Mouse (Mus musculus): Measurements from ENCODE around the gene Mob3b. TPM values are rescaled to one million over a fixed set of nuclear protein-coding genes. Genes with fewer than 3 reads are reported as not detected.
A peak's percentile ranks its signal among the peaks of the same experiment; 100 is the strongest.

Mob3b gene
- polyA plus RNA-seq, 1 experiment from 2014 or later: 9.3 TPM

GRCm38 (mm10) chr4:35155132-35155922, 2.0 kb downstream of the Mob3b start:
- H3K9ac ChIP-seq (ENCODE audit: low read length): no peak overlapping the region; the same call in 1 of the 2 replicates
- peak overlapping the region; percentile 62 for H3K4me3 ChIP-seq (ENCODE audit: low read depth, low read length)
- H3K36me3 ChIP-seq (ENCODE audit: control insufficient read depth, insufficient read depth, low read length): no peaks in the 10 kb centered on the region
- peaks cover 10% of the 10 kb centered on the region; the same call in 1 of the 2 replicates for H3K4me1 ChIP-seq (ENCODE audit: control insufficient read depth, insufficient read depth, low read length)
- peak overlapping the region; percentile 87 for H3K4me2 ChIP-seq (ENCODE audit: low read depth)
- no peaks in the 10 kb centered on the region for H3K27me3 ChIP-seq (ENCODE audit: control insufficient read depth, insufficient read depth, low read length)
- 22% methylated on average over 20 of the region's 20 CpGs for WGBS
- DNase-seq (ENCODE audit: low spot score) (peak; percentile 36), ATAC-seq (ENCODE audit: insufficient read depth, low FRiP score, low TSS enrichment) (no peak)
- H3K27ac ChIP-seq (ENCODE audit: low read depth, low read length): peak overlapping the region; percentile 74
- no peaks in the 10 kb centered on the region for H3K9me3 ChIP-seq (ENCODE audit: control insufficient read depth, low read length)

GRCm38 (mm10) chr4:35154051-35154450, 3.2 kb downstream of the Mob3b start:
- H3K9ac ChIP-seq (ENCODE audit: low read length): no peak overlapping the region
- H3K4me1 ChIP-seq (ENCODE audit: control insufficient read depth, insufficient read depth, low read length): peaks cover 10% of the 10 kb centered on the region; the same call in 1 of the 2 replicates
- no peaks in the 10 kb centered on the region for H3K27me3 ChIP-seq (ENCODE audit: control insufficient read depth, insufficient read depth, low read length)
- DNase-seq (ENCODE audit: low spot score) (peak; percentile 19), ATAC-seq (ENCODE audit: insufficient read depth, low FRiP score, low TSS enrichment) (no peak)
- WGBS: 5% methylated on average over 3 of the region's 3 CpGs
- H3K9me3 ChIP-seq (ENCODE audit: control insufficient read depth, low read length): no peaks in the 10 kb centered on the region
- H3K4me2 ChIP-seq (ENCODE audit: low read depth): no peak overlapping the region
- no peak overlapping the region for H3K27ac ChIP-seq (ENCODE audit: low read depth, low read length)
- no peaks in the 10 kb centered on the region for H3K36me3 ChIP-seq (ENCODE audit: control insufficient read depth, insufficient read depth, low read length)
- no peak overlapping the region for H3K4me3 ChIP-seq (ENCODE audit: low read depth, low read length)

DNA sequence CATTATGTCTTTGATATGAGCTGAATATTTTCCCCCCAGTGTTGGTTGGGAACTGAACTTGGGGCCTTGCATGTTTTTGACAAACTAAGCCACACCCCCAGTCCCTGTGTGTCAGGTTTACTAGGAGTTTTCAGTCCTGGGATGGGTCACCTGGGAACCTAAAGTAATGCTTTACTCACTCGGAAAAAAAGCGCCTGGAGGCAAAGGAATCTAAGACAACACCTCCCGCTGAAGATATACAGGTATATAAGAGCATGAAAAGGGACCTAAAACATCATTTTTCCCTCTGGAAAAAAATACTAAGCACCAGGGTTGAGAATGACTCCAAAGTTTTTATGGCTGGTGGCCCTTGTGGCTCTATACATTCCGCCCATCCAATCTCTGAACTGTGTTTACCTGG, 5.5 kb downstream of the Mob3b start, which contains the start of gene Ifnk:
Ifnk (plus strand) TSS at position 301 of the 400 bp plus-strand sequence.
- H3K4me3 ChIP-seq (ENCODE audit: low read depth, low read length): no peak within 1 kb of the TSS
- no peak within 1 kb of the TSS for H3K4me2 ChIP-seq (ENCODE audit: low read depth)
- peaks cover 10% of the 10 kb centered on the region; the same call in 1 of the 2 replicates for H3K4me1 ChIP-seq (ENCODE audit: control insufficient read depth, insufficient read depth, low read length)
- DNase-seq (ENCODE audit: low spot score) (no peak), ATAC-seq (ENCODE audit: insufficient read depth, low FRiP score, low TSS enrichment) (no peak)
- H3K36me3 ChIP-seq (ENCODE audit: control insufficient read depth, insufficient read depth, low read length): no peaks in the 10 kb centered on the region
- WGBS: 87% methylated on average over 4 of the region's 4 CpGs
- H3K9ac ChIP-seq (ENCODE audit: low read length): no peak within 1 kb of the TSS
- no peaks in the 10 kb centered on the region for H3K9me3 ChIP-seq (ENCODE audit: control insufficient read depth, low read length)
- no peaks in the 10 kb centered on the region for H3K27me3 ChIP-seq (ENCODE audit: control insufficient read depth, insufficient read depth, low read length)
- H3K27ac ChIP-seq (ENCODE audit: low read depth, low read length): no peak within 1 kb of the TSS

DNA sequence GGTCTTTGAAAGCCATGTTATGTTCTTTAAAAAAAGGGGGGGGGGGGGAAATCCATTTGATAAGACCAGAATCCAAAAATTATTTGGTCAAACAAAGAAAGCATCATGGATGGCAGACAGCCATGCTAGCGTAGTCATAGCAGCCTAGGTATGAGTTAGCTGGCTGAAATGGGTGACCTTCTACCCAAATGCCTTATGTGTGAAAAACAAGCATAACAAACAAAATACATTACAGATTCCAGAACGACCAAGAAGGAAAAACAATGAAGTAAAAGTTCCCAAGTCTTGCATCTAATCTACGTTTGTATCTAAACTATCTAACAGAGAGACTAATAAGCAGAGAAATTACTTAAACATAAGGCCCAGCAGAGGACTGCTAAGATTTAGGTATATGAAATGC, 6.6 kb downstream of the Mob3b start:
- Histone ChIP-seq H3K4me1 (ENCODE audit: control insufficient read depth, insufficient read depth, low read length) (peaks cover 7% of the 10 kb centered on the region; the same call in 1 of the 2 replicates), H3K27ac (ENCODE audit: low read depth, low read length) (no peak overlapping the region)
- ATAC-seq (ENCODE audit: insufficient read depth, low FRiP score, low TSS enrichment): no peak

DNA sequence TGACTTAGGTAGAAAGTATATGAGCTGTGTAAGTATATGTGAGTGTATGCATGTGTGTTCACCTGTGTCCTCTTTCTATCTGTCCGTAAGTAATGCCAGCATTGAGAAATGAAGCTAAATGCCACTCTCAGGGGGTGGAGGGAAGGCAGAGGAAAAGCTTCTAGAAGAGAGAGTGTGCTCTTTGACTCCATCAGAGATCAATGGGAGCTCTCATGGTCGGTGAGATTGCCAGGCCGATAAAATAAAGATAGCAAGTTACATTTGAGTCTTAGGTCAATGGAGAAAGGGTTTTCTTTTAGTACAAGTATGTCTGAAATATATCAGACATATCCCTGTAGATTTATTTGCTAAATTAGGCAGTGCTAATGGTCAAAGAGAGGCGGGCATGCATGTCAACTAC, 9.0 kb downstream of the Mob3b start:
- H3K36me3 ChIP-seq (ENCODE audit: control insufficient read depth, insufficient read depth, low read length): no peaks in the 10 kb centered on the region
- ATAC-seq (ENCODE audit: insufficient read depth, low FRiP score, low TSS enrichment) (no peak), DNase-seq (ENCODE audit: low spot score) (no peak)
- no peak overlapping the region for H3K4me3 ChIP-seq (ENCODE audit: low read depth, low read length)
- H3K4me1 ChIP-seq (ENCODE audit: control insufficient read depth, insufficient read depth, low read length): no peaks in the 10 kb centered on the region
- WGBS: 86% methylated on average over 4 of the region's 4 CpGs
- no peak overlapping the region for H3K27ac ChIP-seq (ENCODE audit: low read depth, low read length)
- no peak overlapping the region for H3K4me2 ChIP-seq (ENCODE audit: low read depth)
- H3K27me3 ChIP-seq (ENCODE audit: control insufficient read depth, insufficient read depth, low read length): no peaks in the 10 kb centered on the region
- no peaks in the 10 kb centered on the region for H3K9me3 ChIP-seq (ENCODE audit: control insufficient read depth, low read length)
- H3K9ac ChIP-seq (ENCODE audit: low read length): no peak overlapping the region

More for the DNA sequence above, 6.6 kb downstream of the Mob3b start:
- no peaks in the 10 kb centered on the region for H3K36me3 ChIP-seq (ENCODE audit: control insufficient read depth, insufficient read depth, low read length)
- H3K27me3 ChIP-seq (ENCODE audit: control insufficient read depth, insufficient read depth, low read length): no peaks in the 10 kb centered on the region
- no peak overlapping the region for H3K4me3 ChIP-seq (ENCODE audit: low read depth, low read length)
- H3K9me3 ChIP-seq (ENCODE audit: control insufficient read depth, low read length): no peaks in the 10 kb centered on the region
- 87% methylated on average over 3 of the region's 3 CpGs for WGBS
- H3K4me2 ChIP-seq (ENCODE audit: low read depth): no peak overlapping the region
- H3K9ac ChIP-seq (ENCODE audit: low read length): no peak overlapping the region
- no peak for DNase-seq (ENCODE audit: low spot score)

GRCm38 (mm10) chr4:35146597-35146996, 10.7 kb downstream of the Mob3b start:
- ATAC-seq (ENCODE audit: insufficient read depth, low FRiP score, low TSS enrichment): no peak
- H3K4me1 ChIP-seq (ENCODE audit: control insufficient read depth, insufficient read depth, low read length): no peaks in the 10 kb centered on the region

GRCm38 (mm10) chr4:35145726-35146125, 11.6 kb downstream of the Mob3b start:
- H3K4me3 ChIP-seq (ENCODE audit: low read depth, low read length): no peak overlapping the region
- no peak for ATAC-seq (ENCODE audit: insufficient read depth, low FRiP score, low TSS enrichment)
- H3K27me3 ChIP-seq (ENCODE audit: control insufficient read depth, insufficient read depth, low read length): no peaks in the 10 kb centered on the region
- H3K27ac ChIP-seq (ENCODE audit: low read depth, low read length): no peak overlapping the region
- H3K4me1 ChIP-seq (ENCODE audit: control insufficient read depth, insufficient read depth, low read length): no peaks in the 10 kb centered on the region
- no peaks in the 10 kb centered on the region for H3K9me3 ChIP-seq (ENCODE audit: control insufficient read depth, low read length)
- H3K36me3 ChIP-seq (ENCODE audit: control insufficient read depth, insufficient read depth, low read length): no peaks in the 10 kb centered on the region
- no peak overlapping the region for H3K9ac ChIP-seq (ENCODE audit: low read length)
- no peak for DNase-seq (ENCODE audit: low spot score)
- no peak overlapping the region for H3K4me2 ChIP-seq (ENCODE audit: low read depth)
- 87% methylated on average over 10 of the region's 10 CpGs for WGBS

More at GRCm38 (mm10) chr4:35146597-35146996, 10.7 kb downstream of the Mob3b start:
- Histone ChIP-seq H3K4me3 (ENCODE audit: low read depth, low read length) (no peak overlapping the region), H3K9ac (ENCODE audit: low read length) (no peak overlapping the region), H3K36me3 (ENCODE audit: control insufficient read depth, insufficient read depth, low read length) (no peaks in the 10 kb centered on the region), H3K9me3 (ENCODE audit: control insufficient read depth, low read length) (no peaks in the 10 kb centered on the region), H3K27me3 (ENCODE audit: control insufficient read depth, insufficient read depth, low read length) (no peaks in the 10 kb centered on the region), H3K4me2 (ENCODE audit: low read depth) (no peak overlapping the region), H3K27ac (ENCODE audit: low read depth, low read length) (no peak overlapping the region)
- no peak for DNase-seq (ENCODE audit: low spot score)
- WGBS: 92% methylated on average over 5 of the region's 5 CpGs

GRCm38 (mm10) chr4:35143472-35144102, 13.7 kb downstream of the Mob3b start:
- 76% methylated on average over 12 of the region's 12 CpGs for WGBS
- Histone ChIP-seq H3K4me2 (ENCODE audit: low read depth) (no peak overlapping the region), H3K9me3 (ENCODE audit: control insufficient read depth, low read length) (no peaks in the 10 kb centered on the region), H3K4me1 (ENCODE audit: control insufficient read depth, insufficient read depth, low read length) (no peaks in the 10 kb centered on the region), H3K27ac (ENCODE audit: low read depth, low read length) (no peak overlapping the region), H3K27me3 (ENCODE audit: control insufficient read depth, insufficient read depth, low read length) (no peaks in the 10 kb centered on the region), H3K4me3 (ENCODE audit: low read depth, low read length) (no peak overlapping the region), H3K9ac (ENCODE audit: low read length) (no peak overlapping the region), H3K36me3 (ENCODE audit: control insufficient read depth, insufficient read depth, low read length) (no peaks in the 10 kb centered on the region)
- DNase-seq (ENCODE audit: low spot score) (no peak), ATAC-seq (ENCODE audit: insufficient read depth, low FRiP score, low TSS enrichment) (no peak)

Data from neural tube, embryonic 11.5 days (tissue).